Mouse (Mus musculus) intestine, embryonic 14.5 days (tissue): ENCODE results near the gene Spats2l. TPM values are rescaled to one million over a fixed set of nuclear protein-coding genes. Genes with fewer than 3 reads are reported as not detected.

Experiments used
- ATAC-seq: fragments of 200-750 bp; cut with Nextera tagmentation; replicated peaks from 2 replicates; pipeline ENCODE4 v1.8.0; 2017; ENCODE audit warnings: low read depth, moderate number of reproducible peaks, moderate TSS enrichment, moderate library complexity; ENCODE audit not compliant: low FRiP score, low TSS enrichment
- DNase-seq: peaks from one replicate; pipeline ENCODE4 v3.0.0-alpha.2; 2018; ENCODE audit warnings: low spot score
- H3K27ac ChIP-seq: fragments of 300-500 bp; sonication (generic); 2 replicates; pipeline ENCODE4 v1.5.1; 2014; ENCODE audit warnings: low read depth, mild to moderate bottlenecking, control low read depth
- H3K27me3 ChIP-seq: fragments of 300-500 bp; sonication (generic); replicated peaks from 2 replicates; pipeline ENCODE4 v1.6.1; 2014; ENCODE audit warnings: low read length, control low read depth; ENCODE audit not compliant: control insufficient read depth, insufficient read depth
- H3K36me3 ChIP-seq: fragments of 300-500 bp; sonication (generic); 2 replicates; pipeline ENCODE4 v1.6.1; 2014; ENCODE audit warnings: low read length, control low read depth; ENCODE audit not compliant: control insufficient read depth, insufficient read depth
- H3K4me1 ChIP-seq: fragments of 300-500 bp; sonication (generic); replicated peaks from 2 replicates; pipeline ENCODE4 v1.6.1; 2014; ENCODE audit warnings: low read length, control low read depth, mixed read lengths; ENCODE audit not compliant: control insufficient read depth, insufficient read depth
- H3K4me2 ChIP-seq: fragments of 300-500 bp; sonication (generic); 2 replicates; pipeline ENCODE4 v1.6.1; 2014; ENCODE audit warnings: low read length
- H3K4me3 ChIP-seq: fragments of 300-500 bp; sonication (generic); 2 replicates; pipeline ENCODE4 v1.5.1; 2014; ENCODE audit warnings: low read depth, low read length, control low read depth, mixed read lengths
- H3K9ac ChIP-seq: fragments of 300-500 bp; sonication (generic); 2 replicates; pipeline ENCODE4 v1.6.1; 2014; ENCODE audit warnings: mild to moderate bottlenecking, low read length
- H3K9me3 ChIP-seq: fragments of 300-500 bp; sonication (generic); 2 replicates; pipeline ENCODE4 v1.6.1; 2016; ENCODE audit warnings: low read length, control low read depth; ENCODE audit not compliant: control insufficient read depth
- WGBS: fragments of 180-500 bp; shearing (Covaris S2); extraction: QIAGEN DNeasy Blood & Tissue Kit; methylation state at CpG from one replicate; pipeline ENCODE4 v1.1.7; 2014; 5-methylcytosine and 5-hydroxymethylcytosine counted together
- polyA plus RNA-seq: library from polyadenylated mRNA; unstranded; fragments of >200 nt; fragmentation: Nextera tagmentation; extraction: Ambion mirVana; gene quantifications from 2 replicates; pipeline ENCODE4 v1.2.1, GENCODE M21; 2014

The Spats2l gene
- polyA plus RNA-seq, 1 experiment from 2014 or later: 77.3 TPM

DNA sequence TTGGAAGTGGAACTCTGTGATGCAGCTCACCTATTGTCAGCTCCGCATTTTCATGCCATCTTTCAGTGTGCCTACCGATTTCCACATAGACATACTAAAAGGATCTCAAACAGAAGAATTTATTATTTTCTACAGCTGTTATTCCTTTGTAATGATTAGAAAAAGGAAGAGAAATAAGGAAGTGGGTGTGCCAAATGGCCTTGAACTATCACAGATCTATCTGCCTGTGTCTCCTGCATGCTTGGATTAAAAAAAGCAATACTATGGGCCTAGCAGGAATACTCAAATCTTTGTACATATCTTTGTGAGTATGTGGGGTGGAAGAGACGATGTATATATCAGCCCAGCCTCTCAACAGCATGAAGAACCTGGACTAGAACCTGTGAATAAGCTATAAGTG, 202.9 kb downstream of the Spats2l start:
- Histone ChIP-seq H3K27me3 (no peaks in the 10 kb centered on the region), H3K4me1 (no peaks in the 10 kb centered on the region), H3K9ac (no peak overlapping the region), H3K27ac (no peak overlapping the region), H3K4me3 (no peak overlapping the region), H3K36me3 (no peaks in the 10 kb centered on the region), H3K9me3 (no peaks in the 10 kb centered on the region), H3K4me2 (no peak overlapping the region)
- WGBS: 87% methylated on average over 3 of the region's 3 CpGs
- ATAC-seq (no peak), DNase-seq (no peak)

DNA sequence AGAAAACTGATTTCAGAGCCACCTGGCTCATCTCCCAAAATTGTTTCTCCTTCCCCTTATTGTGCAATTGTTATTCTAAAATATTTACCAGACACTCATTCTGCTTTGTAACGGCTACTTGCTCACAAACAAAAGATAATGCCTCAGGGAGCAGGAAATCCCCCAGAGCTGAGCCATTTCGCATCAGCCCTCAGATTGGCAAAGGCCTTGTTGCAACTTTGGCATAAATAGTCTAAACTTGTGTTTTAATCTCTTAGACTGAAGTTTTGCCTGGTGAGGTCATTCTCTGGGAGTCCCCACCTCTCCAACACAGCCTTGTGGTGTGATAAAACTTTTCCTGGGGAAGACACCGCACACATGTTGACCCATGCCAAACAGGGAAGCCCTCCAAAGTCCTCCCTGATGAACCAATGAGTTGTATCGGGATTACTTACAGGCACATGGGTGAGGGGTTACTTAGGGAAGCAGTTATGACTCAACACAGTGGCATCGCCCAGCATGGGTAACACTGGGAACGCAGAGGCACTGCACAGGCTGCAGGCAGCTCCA, 215.2 kb downstream of the Spats2l start:
- Histone ChIP-seq H3K9ac (no peak overlapping the region), H3K9me3 (no peaks in the 10 kb centered on the region), H3K27me3 (no peaks in the 10 kb centered on the region), H3K36me3 (no peaks in the 10 kb centered on the region), H3K27ac (no peak overlapping the region), H3K4me2 (no peak overlapping the region), H3K4me1 (no peaks in the 10 kb centered on the region), H3K4me3 (no peak overlapping the region)
- DNase-seq: no peak
- ATAC-seq: no peak
- WGBS: 72% methylated on average over 6 of the region's 6 CpGs

DNA sequence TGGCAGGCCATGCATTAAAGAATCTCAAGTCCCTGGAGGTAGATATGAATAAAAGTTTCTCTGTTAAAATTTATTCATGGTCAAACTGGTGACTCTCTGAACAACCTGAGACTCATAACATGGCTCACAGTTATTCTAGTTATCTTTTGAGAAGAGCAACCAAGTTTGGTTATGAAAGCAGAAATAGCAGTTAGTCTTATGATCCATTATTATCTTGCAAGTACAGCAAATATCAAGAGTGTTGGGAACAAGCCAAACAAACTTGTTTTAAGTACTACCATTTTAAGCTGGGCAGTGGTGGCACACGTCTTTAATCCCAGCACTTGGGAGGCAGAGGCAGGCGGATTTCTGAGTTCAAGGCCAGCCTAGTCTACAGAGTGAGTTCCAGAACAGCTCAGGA, 217.3 kb downstream of the Spats2l start:
- H3K4me1 ChIP-seq: no peaks in the 10 kb centered on the region
- H3K4me3 ChIP-seq: no peak overlapping the region
- no peaks in the 10 kb centered on the region for H3K36me3 ChIP-seq
- no peak overlapping the region for H3K4me2 ChIP-seq
- H3K9me3 ChIP-seq: no peaks in the 10 kb centered on the region
- H3K27ac ChIP-seq: no peak overlapping the region
- H3K27me3 ChIP-seq: no peaks in the 10 kb centered on the region
- WGBS: 78% methylated on average over 2 of the region's 2 CpGs
- no peak overlapping the region for H3K9ac ChIP-seq
- ATAC-seq: no peak
- no peak for DNase-seq

DNA sequence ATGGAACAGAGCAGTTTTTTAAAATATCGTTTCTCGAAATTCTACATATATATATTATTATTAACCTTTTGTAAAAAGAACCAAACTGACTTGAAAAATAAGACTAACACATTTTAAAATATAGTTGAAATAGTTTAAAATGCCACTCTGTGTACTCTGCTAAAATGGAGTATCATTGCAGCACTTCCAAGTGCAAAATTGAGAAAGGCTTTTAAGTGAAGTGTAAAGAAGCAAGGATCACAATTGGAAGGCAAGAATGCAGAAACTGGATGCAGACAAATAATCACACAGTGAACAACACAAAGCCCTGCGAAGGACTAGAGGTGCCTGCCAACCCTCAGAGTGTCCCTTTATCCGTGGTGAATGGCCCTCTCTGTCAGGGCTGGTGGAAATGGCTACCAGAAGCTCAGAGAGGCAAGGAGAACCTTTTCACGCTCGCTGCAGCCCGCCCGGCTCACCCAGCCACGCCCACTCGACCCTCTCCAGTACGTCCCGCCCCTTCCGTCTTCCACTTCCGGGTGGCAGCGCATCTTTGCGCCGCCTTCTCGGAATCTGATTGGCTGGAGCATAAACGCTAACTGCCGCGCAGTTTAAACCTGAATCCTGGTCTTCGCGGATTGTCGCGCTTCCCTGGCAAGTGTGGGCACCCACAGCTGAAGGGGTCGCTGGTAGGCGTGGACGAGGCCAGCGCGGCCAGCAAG, 221.6 kb downstream of the Spats2l start, which contains the start of gene Sgo2a:
Sgo2a (plus strand) TSS at position 540 of the 701 bp plus-strand sequence.
- Histone ChIP-seq H3K9me3 (no peaks in the 10 kb centered on the region), H3K4me3 (peak within 1 kb of the TSS; percentile 79), H3K36me3 (peaks cover 12% of the 10 kb centered on the region), H3K9ac (peak within 1 kb of the TSS; percentile 69), H3K27me3 (no peaks in the 10 kb centered on the region), H3K27ac (peak within 1 kb of the TSS; percentile 64), H3K4me2 (peak within 1 kb of the TSS; percentile 76), H3K4me1 (peaks cover 11% of the 10 kb centered on the region)
- 8% methylated on average over 28 of the region's 30 CpGs for WGBS
- peak; percentile 96 for DNase-seq
- ATAC-seq: peak; percentile 96

DNA sequence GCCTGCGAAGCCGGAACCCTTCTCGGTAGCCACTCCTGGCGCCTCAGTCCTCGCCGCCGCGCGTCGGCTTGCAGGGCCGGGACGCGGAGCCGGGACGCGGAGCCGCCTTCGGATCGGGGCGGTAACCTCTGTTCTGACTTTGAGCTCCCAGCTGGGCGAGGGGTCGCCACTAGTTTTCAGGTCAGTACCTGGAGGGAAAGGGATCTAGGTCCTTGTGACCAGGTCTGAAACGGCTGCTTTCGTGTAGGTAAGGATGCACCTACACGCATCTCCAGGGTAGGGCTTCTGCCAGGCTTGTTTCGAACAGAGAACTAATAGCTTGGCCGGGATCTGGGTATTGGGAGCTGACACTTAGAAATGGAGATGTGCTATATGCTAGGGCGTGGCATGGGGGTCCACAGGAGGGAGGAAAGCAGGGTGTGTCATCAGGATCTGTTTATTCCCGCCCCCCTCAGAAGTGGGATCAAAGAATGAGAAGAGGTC, 222.2 kb downstream of the Spats2l start:
- H3K4me2 ChIP-seq: peak overlapping the region; percentile 76
- no peak for DNase-seq
- peak overlapping the region; percentile 69 for H3K9ac ChIP-seq
- peak; percentile 80 for ATAC-seq
- H3K9me3 ChIP-seq: no peaks in the 10 kb centered on the region
- H3K4me1 ChIP-seq: peaks cover 11% of the 10 kb centered on the region
- peaks cover 15% of the 10 kb centered on the region for H3K36me3 ChIP-seq
- peak overlapping the region; percentile 64 for H3K27ac ChIP-seq
- no peaks in the 10 kb centered on the region for H3K27me3 ChIP-seq
- under 1% methylated on average over 29 of the region's 29 CpGs for WGBS
- peak overlapping the region; percentile 79 for H3K4me3 ChIP-seq

Other genes starting within 250 kb of the Spats2l start
- 16.5 and 18.1 TPM in 2 replicates for gene Sgo2a, start 221.8 kb downstream of the Spats2l start, polyA plus RNA-seq
- 12.9 and 14.2 TPM in 2 replicates for gene Kctd18, start 244.8 kb downstream of the Spats2l start, polyA plus RNA-seq